Mouse (Mus musculus): Measurements from ENCODE around the gene 1700034J05Rik.

DNA sequence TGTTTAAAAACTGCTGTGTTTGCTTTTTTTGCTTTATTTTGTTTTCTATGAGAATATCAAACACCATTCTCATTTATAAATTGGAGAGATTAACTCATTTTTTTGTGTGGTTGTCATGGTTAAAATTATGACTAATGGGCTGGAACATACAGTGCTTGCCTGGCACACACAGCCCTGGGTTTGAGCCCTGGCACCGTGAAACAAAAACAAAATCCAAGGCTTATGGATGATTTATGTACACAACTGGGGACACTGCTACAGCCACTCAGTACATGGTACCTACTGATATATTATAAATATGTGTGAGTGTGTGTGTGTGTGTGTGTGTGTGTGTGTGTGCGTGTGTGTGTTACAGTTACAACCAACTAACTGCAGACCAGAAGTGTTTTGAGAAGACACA, 19.2 kb upstream of the 1700034J05Rik start:
- TF ChIP-seq CTCF (conservative IDR thresholded peaks at IDR 0.05 in 1 of 2, IDR thresholded peaks at IDR 0.05 in 1 of 2; ENCODE audit: low read depth in 2 of 2, low read length in 2 of 2) (no peak), RAD21 (IDR thresholded peaks at IDR 0.05; ENCODE audit: low read depth, low read length) (no peak), ZC3H11A (IDR thresholded peaks at IDR 0.05; ENCODE audit: low read depth, low read length) (no peak), E2F4 (IDR thresholded peaks at IDR 0.05; ENCODE audit: insufficient replicate concordance, low read depth, low read length) (no peak), MAZ (IDR thresholded peaks at IDR 0.05; ENCODE audit: low read depth, low read length) (no peak)

Measured in CH12.LX (cell line).